Mouse (Mus musculus) lung, adult 2 months (tissue): Measurements from ENCODE around the gene Gm1673. TPM values are rescaled to one million over a fixed set of nuclear protein-coding genes. Genes with fewer than 3 reads are reported as not detected.

Experiments
- DNase-seq: peaks from one replicate; pipeline ENCODE4 v3.0.0; 2022
- H3K4me1 ChIP-seq: fragments of 200-500 bp; 2 replicates; pipeline ENCODE4 v1.6.1; 2011; ENCODE audit warnings: low read length; ENCODE audit not compliant: control insufficient read depth, insufficient read depth
- H3K4me3 ChIP-seq: fragments of 200-500 bp; replicated peaks from 2 replicates; pipeline ENCODE3; 2011; ENCODE audit warnings: low read depth, mild to moderate bottlenecking, control low read depth, low read length; ENCODE audit errors: extremely low read depth
- CTCF ChIP-seq: fragments of 200-500 bp; IDR thresholded peaks from 2 replicates; pipeline ENCODE4 v1.5.1; 2011; ENCODE audit warnings: mild to moderate bottlenecking, low read length, control low read depth; ENCODE audit not compliant: insufficient read depth
- POLR2A ChIP-seq: fragments of 200-500 bp; IDR thresholded peaks from 2 replicates; pipeline ENCODE4 v1.6.1; 2011; ENCODE audit warnings: low read depth, mild to moderate bottlenecking, control low read depth, low read length, borderline replicate concordance; ENCODE audit errors: extremely low read depth
- WGBS: fragments of 180-500 bp; shearing (Covaris S2); methylation state at CpG from one replicate; pipeline ENCODE4 v1.1.7; 2018; 5-methylcytosine and 5-hydroxymethylcytosine counted together
- polyA plus RNA-seq: library from polyadenylated mRNA; depleted of rRNA; stranded (reverse); fragments of >200 nt; gene quantifications from 2 replicates; pipeline ENCODE4 v1.2.3, GENCODE M21; 2012

Gm1673 gene
- polyA plus RNA-seq, 1 experiment, result 21.2 TPM

GRCm38 (mm10) chr5:33995843-33996693 lies 12.8 kb downstream of the Gm1673 start, which contains the start of gene Nat8l:
Nat8l (plus strand) TSS chr5:33995984.
- no peak for DNase-seq
- peak within 1 kb of the TSS; percentile 56 for H3K4me3 ChIP-seq
- TF ChIP-seq POLR2A, result no peak
- TF ChIP-seq CTCF, result no peak
- no peaks in the 10 kb centered on the region for H3K4me1 ChIP-seq
- 1% methylated on average over 90 of the region's 90 CpGs for WGBS

DNA sequence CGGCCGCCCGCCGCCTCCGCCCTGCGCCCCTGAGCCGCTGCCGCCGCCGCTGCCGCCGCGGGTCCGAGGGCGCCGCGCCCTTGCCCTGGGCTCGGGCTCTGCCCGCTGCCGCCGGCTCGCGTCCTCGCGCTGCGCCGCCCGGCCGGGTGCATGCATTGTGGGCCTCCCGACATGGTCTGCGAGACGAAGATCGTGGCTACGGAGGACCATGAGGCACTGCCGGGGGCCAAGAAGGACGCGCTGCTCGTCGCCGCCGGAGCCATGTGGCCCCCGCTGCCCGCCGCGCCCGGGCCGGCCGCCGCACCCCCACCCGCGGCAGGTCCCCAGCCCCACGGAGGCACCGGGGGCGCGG lies 13.4 kb downstream of the Gm1673 start:
- Histone ChIP-seq H3K4me1 (no peaks in the 10 kb centered on the region), H3K4me3 (peak overlapping the region; percentile 46)
- 9% methylated on average over 55 of the region's 55 CpGs for WGBS
- no peak for DNase-seq
- no peak for TF ChIP-seq CTCF
- TF ChIP-seq POLR2A, result no peak

DNA sequence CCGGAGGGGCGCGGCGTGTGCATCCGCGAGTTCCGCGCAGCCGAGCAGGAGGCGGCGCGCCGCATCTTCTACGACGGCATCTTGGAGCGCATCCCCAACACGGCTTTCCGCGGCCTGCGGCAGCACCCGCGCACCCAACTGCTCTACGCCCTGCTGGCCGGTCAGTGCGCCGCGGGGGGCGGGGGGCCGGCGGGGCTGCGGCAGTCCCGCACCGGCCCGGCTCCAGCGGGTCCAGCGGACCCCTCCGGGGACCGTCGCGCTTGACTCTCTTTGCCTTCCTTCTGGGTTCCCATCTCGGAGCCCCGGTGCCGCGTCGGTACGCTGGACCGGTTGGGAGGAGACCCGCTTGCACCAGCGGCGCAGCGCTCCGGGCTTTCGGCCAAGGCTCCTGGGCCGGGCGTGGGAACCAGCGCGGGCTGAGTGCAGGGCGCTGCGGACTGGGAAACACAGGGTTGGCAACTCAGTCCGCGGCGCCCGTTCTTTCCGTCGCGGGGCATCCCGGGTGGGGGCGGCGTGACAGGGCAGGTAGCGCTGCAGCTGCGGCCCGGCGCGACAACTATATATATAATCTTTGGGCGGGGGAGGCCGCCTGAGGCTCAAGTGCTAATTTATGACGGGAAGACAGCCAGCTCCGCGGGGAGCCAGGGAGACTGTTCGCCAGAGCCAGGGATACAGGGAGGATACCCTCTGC lies 14.0 kb downstream of the Gm1673 start:
- under 1% methylated on average over 80 of the region's 80 CpGs for WGBS
- DNase-seq, result peak; percentile 25
- TF ChIP-seq CTCF (no peak), POLR2A (no peak)
- Histone ChIP-seq H3K4me3 (peak overlapping the region; percentile 11), H3K4me1 (no peaks in the 10 kb centered on the region)

DNA sequence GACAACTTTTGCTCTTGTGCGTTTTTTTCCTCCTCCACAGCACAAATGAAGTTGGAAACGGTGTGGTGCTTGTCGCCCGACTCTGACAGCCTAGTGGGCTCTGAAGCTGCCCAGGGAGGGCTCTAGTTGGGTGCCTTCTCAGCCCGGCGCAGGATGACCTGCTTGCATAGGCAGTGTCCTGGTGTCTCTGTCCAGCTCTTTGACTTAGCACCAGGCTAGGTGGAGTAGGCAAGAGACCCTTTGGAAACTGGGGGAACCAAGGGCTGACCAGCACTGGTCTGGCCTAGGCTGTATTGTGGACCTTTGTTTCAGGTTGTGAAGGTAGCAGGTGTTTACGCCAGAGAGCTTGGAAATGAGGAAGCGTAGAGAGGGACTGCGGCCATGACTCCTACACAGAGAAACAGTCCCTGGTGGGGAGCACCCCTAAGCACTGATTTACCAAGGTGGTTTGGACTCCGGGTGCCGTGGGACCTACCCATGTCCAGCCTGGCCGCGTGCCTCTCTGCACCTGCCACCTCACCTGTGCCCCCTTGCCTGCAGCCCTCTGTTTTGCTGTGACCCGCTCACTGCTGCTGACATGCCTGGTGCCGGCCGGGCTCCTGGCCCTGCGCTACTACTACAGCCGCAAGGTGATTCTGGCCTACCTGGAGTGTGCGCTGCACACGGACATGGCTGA lies 14.7 kb downstream of the Gm1673 start:
- no peaks in the 10 kb centered on the region for H3K4me1 ChIP-seq
- no peak overlapping the region for H3K4me3 ChIP-seq
- DNase-seq, result no peak
- no peak for TF ChIP-seq POLR2A
- 75% methylated on average over 20 of the region's 20 CpGs for WGBS

- TF ChIP-seq CTCF, result no peak
- TF ChIP-seq POLR2A, result no peak
- no peak overlapping the region for H3K4me3 ChIP-seq
- WGBS, result 88% methylated on average over 3 of the region's 3 CpGs
- DNase-seq, result no peak
- no peaks in the 10 kb centered on the region for H3K4me1 ChIP-seq
These were observed 15.3 kb downstream of the Gm1673 start for GRCm38 (mm10) chr5:33998505-33998877.

GRCm38 (mm10) chr5:33999466-34000090 lies 16.3 kb downstream of the Gm1673 start:
- TF ChIP-seq POLR2A, result no peak
- 70% methylated on average over 6 of the region's 6 CpGs for WGBS
- Histone ChIP-seq H3K4me3 (no peak overlapping the region), H3K4me1 (no peaks in the 10 kb centered on the region)
- no peak for DNase-seq

GRCm38 (mm10) chr5:34000809-34001208 lies 17.6 kb downstream of the Gm1673 start:
- no peak for DNase-seq
- 94% methylated on average over 25 of the region's 25 CpGs for WGBS

GRCm38 (mm10) chr5:34001401-34001800 lies 18.2 kb downstream of the Gm1673 start:
- no peaks in the 10 kb centered on the region for H3K4me1 ChIP-seq
- TF ChIP-seq CTCF (no peak), POLR2A (no peak)
- WGBS, result 100% methylated on average over 1 of the region's 1 CpGs
- no peak for DNase-seq
- no peak overlapping the region for H3K4me3 ChIP-seq

More at GRCm38 (mm10) chr5:34000809-34001208, 17.6 kb downstream of the Gm1673 start:
- Histone ChIP-seq H3K4me1 (no peaks in the 10 kb centered on the region), H3K4me3 (no peak overlapping the region)
- TF ChIP-seq POLR2A, result no peak
- TF ChIP-seq CTCF, result no peak

DNA sequence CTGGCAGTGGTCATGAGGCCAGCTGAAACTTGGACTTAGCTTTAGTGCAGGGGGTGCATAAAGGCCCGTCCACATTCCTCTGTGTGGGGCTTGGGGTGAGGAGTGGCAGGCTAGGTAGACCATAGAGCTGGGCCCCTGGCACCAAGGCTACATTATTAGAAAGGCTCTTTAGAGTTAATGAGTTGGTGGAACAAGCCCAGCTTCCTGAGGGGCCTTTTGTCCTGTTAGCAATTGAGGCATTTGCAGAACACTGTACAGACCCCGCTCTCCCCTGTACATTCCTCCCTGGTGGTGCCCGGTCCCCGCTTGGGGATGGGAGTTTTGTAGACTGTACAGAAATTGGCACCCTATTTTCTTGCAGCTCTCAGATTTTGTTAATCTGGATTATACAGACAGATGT lies 19.4 kb downstream of the Gm1673 start:
- H3K4me3 ChIP-seq, result no peak overlapping the region
- TF ChIP-seq CTCF (no peak), POLR2A (no peak)
- no peaks in the 10 kb centered on the region for H3K4me1 ChIP-seq
- no peak for DNase-seq
- WGBS, result 90% methylated on average over 4 of the region's 4 CpGs
